Mouse (Mus musculus): ENCODE results near the gene Olfr722. TPM values are rescaled to one million over a fixed set of nuclear protein-coding genes. Genes with fewer than 3 reads are reported as not detected.
"Not testable (repeated sequence)": the region's sequence is repeated elsewhere in the genome, so short reads cannot be mapped to it uniquely, and the experiment has no call there.

Gene Olfr722
- not detected in 2 replicates for polyA plus RNA-seq (2015; fragmentation: Nextera tagmentation; extraction: Ambion mirVana)

GRCm38 (mm10) chr14:49901899-49902298, at the start of gene Olfr722:
Gene Olfr722 (minus strand): TSS chr14:49901999.
- Histone ChIP-seq H3K4me3 (replicated peaks) (no peak within 1 kb of the TSS), H3K27me3 (no peaks in the 10 kb centered on the region), H3K4me2 (no peak within 1 kb of the TSS), H3K9ac (no peak within 1 kb of the TSS), H3K27ac (no peak within 1 kb of the TSS), H3K9me3 (replicated peaks) (no peaks in the 10 kb centered on the region), H3K4me1 (replicated peaks) (no peaks in the 10 kb centered on the region), H3K36me3 (no peaks in the 10 kb centered on the region)
- DNase-seq (no peak), ATAC-seq (ENCODE audit: low read depth) (no peak)

- ATAC-seq (ENCODE audit: low read depth); H3K4me2 ChIP-seq; DNase-seq; H3K4me1 ChIP-seq (replicated peaks); H3K9ac ChIP-seq; H3K4me3 ChIP-seq (replicated peaks); H3K36me3 ChIP-seq; H3K27ac ChIP-seq; H3K9me3 ChIP-seq (replicated peaks); H3K27me3 ChIP-seq: not testable (repeated sequence)
Observed at GRCm38 (mm10) chr14:49931687-49932086, 29.9 kb upstream of the Olfr722 start, which contains the start of gene Olfr723. Gene Olfr723 (minus strand): TSS chr14:49931787.

- Histone ChIP-seq H3K4me2 (no peak overlapping the region), H3K27ac (no peak overlapping the region), H3K9me3 (replicated peaks) (no peaks in the 10 kb centered on the region), H3K9ac (no peak overlapping the region), H3K27me3 (no peaks in the 10 kb centered on the region), H3K4me3 (replicated peaks) (no peak overlapping the region), H3K4me1 (replicated peaks) (no peaks in the 10 kb centered on the region), H3K36me3 (no peaks in the 10 kb centered on the region)
- ATAC-seq (ENCODE audit: low read depth) (no peak), DNase-seq (no peak)
Observed at GRCm38 (mm10) chr14:49860387-49860786, 41.4 kb downstream of the Olfr722 start.

Other genes starting within 250 kb of the Olfr722 start
- 1.0 and 1.1 TPM in 2 replicates for gene Armh4, start 118.6 kb downstream of the Olfr722 start, polyA plus RNA-seq (2015; fragmentation: Nextera tagmentation; extraction: Ambion mirVana)
- not detected in 2 replicates for gene Olfr723, start 29.8 kb upstream of the Olfr722 start, polyA plus RNA-seq (2015; fragmentation: Nextera tagmentation; extraction: Ambion mirVana)
- not detected in 2 replicates for gene Olfr724, start 61.3 kb upstream of the Olfr722 start, polyA plus RNA-seq (2015; fragmentation: Nextera tagmentation; extraction: Ambion mirVana)
- gene Olfr725, start 138.4 kb upstream of the Olfr722 start, polyA plus RNA-seq (2015; fragmentation: Nextera tagmentation; extraction: Ambion mirVana), result not detected in 2 replicates
- gene Olfr726, start 189.0 kb upstream of the Olfr722 start, polyA plus RNA-seq (2015; fragmentation: Nextera tagmentation; extraction: Ambion mirVana), result not detected in 2 replicates
- gene Olfr727, start 221.2 kb upstream of the Olfr722 start, polyA plus RNA-seq (2015; fragmentation: Nextera tagmentation; extraction: Ambion mirVana), result not detected in 2 replicates
- gene Olfr728, start 240.7 kb upstream of the Olfr722 start, polyA plus RNA-seq (2015; fragmentation: Nextera tagmentation; extraction: Ambion mirVana), result not detected in 2 replicates

All from liver, embryonic 13.5 days (tissue).